Mouse (Mus musculus) c-Kit-positive CD71-positive TER-119-positive erythroid progenitor cells, embryonic 14.5 days (primary cell): ENCODE data around the gene Milr1.
"Not testable (repeated sequence)": the region's sequence is repeated elsewhere in the genome, so short reads cannot be mapped to it uniquely, and the experiment has no call there.

ENCODE experiments used
- DNase-seq: peaks from one replicate; pipeline ENCODE4 v3.0.0-alpha.2; 2013; ENCODE audit warnings: low spot score

The Milr1 gene

DNA sequence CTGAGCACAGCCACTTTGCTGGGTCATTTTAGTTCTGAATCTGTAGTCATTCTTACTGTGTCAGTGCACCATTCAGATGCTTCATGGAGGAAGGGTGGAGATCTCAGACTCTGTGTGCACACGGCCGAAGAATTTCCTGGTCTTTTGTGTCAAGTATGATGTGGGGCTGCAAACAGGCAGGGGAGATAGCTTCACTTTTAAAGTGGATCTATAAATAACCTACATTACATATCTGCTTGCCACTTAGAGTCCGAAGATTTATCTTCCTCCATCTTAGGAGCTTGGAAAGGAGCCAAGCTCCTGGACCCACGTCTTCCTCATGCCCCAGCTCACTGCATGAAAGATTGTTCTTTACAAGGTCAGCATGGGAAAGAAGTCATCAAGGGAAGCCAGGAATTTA, 20.3 kb upstream of the Milr1 start:
- DNase-seq, result no peak

DNA sequence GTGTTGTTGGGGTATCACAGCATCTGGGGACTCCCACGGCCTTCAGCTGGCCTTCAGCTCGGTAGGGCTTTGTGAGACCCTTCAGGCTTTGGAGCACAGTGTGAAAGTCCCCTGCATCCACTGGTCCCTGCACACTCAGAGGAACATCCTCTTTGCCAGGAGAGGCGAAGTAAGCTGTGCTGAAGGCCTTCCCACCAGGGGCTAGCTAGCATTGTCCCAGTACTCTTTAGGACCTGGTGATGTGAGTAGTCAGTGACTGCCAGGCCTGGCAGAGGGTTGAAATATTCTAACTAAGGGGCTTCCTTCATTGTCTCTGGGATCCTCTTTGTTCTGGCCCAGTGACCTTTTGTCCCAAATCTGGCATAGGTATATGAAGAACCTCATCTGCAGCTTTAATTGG, 14.4 kb upstream of the Milr1 start:
- DNase-seq, result no peak

DNA sequence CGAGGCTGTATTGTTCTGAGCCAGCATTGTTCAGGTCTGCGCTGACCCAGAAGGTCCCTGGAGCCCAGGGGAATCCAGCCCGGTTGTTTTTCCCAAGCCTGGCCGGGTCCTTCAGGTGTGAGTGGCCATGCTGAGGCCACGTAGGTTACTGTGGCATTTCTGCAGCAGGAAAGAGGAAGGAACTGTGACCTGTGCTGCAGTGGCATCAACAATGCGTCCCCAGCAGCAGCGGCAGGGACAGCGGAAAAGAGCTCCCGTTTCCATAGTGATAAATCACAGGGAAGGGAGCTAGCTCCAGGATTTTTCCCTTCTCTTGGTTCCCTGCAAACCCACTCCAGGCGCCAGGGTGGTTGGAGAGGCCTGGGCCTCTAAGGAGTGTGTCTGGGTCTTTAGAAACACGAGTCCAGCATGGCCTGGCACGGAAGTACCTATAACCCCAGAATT, 13.8 kb upstream of the Milr1 start:
- DNase-seq, result no peak

DNA sequence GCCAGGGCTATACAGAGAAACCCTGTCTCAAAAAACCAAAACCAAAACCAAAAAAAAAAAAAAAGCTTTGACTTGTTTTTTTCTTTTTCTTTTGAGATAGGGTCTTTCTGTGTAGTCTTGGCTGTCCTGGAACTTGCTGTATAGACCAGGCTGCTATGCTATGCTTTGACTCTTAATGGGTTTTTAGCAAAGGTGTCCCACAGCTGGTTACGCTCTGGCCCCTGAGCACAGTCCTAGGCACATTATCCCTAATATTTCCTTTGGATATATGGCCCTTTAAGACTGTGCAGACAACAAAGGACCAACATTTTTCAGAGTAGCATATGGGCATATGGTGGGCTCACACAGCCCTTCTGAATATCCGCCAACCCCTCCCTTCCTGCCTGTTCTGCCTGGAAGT, 11.9 kb upstream of the Milr1 start:
- DNase-seq, result no peak

DNA sequence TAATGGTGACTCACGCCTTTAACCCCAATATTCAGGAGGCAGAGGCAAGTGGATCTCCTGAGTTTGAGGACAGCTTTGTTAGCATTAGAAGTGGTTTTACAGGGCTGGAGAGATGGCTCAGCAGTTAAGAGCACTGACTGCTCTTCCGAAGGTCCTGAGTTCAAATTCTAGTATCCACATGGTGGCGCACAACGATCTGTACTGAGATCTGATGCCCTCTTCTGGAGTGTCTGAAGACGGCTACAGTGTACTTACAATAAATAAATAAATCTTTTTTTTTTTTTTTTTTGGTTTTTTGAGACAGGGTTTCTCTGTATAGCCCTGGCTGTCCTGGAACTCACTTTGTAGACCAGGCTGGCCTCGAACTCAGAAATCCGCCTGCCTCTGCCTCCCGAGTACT, 10.3 kb upstream of the Milr1 start:
- DNase-seq, result not testable (repeated sequence)

DNA sequence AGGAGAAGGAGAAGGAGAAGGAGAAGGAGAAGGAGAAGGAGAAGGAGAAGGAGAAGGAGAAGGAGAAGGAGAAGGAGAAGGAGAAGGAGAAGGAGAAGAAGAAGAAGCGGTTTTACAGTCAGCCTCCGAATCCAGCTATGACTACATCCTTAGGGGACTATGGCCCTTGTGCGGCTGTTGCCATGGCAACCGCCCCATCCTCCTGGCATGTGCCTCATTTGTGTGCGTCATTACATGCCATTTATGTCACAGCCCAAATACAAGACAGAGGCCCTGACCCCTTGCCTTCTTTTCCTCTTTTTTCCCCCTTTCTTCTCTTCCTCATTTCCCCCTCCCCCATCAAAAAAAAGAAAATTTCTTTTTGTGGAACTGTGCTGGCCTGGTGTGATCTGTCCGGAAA, 9.8 kb upstream of the Milr1 start:
- DNase-seq, result no peak

DNA sequence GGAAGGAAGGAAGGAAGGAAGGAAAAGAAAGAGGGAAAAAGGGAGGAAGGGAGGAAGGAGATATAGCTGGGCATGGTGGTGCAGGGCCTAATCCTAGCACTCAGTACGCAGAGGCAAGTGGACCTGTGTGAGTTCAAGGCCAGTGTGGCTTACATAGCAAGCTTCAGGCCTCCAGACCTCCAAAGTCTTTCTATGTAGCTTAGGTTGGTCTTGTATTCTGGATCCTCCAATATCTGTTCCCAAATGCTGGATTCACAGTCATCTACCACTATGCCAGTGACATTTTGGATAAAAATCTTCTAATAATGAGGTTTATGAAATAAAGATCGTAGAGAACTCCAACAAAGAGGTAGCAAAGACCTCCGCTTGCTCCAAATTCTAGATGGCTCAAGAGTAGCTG, 9.2 kb upstream of the Milr1 start:
- DNase-seq, result no peak

DNA sequence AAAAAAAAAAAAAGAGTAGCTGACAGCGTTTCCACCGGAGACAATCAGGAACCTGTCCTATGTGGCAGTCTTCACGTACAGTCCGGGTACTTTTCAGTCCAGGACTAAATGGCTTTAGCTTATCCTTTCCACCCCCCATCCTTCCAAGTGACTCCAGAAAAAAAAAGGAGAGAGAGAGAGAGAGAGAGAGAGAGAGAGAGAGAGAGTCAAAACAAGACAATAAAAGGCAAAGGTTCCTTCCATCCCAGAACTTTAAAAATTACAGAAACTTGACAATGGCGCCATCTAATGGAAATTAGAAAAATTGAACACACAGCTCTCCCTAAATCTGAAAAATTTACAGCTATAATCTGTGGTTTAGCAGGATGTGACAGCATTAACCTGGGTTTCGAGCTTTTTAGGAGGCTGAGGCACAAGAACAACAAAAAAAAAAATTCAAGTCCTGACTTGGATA, 8.6 kb upstream of the Milr1 start:
- no peak for DNase-seq

DNA sequence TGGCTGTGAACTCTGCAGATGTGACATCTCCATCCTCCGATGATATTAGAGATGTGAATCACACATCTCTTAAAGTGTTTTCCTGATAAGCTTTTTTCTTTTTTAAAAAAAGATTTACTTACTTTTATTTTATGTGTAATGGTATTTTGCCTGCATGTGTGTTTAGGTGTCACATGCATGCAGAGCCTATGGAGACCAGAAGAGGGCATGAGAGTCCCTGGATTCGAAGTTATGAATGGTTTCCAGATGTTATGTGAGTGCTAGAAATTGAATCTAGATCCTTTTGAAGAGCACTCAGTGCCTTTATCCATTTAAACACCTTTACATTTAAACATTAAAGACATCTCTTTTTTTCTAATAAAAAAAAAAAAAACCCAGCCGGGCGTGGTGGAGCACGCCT, 6.1 kb upstream of the Milr1 start:
- no peak for DNase-seq

DNA sequence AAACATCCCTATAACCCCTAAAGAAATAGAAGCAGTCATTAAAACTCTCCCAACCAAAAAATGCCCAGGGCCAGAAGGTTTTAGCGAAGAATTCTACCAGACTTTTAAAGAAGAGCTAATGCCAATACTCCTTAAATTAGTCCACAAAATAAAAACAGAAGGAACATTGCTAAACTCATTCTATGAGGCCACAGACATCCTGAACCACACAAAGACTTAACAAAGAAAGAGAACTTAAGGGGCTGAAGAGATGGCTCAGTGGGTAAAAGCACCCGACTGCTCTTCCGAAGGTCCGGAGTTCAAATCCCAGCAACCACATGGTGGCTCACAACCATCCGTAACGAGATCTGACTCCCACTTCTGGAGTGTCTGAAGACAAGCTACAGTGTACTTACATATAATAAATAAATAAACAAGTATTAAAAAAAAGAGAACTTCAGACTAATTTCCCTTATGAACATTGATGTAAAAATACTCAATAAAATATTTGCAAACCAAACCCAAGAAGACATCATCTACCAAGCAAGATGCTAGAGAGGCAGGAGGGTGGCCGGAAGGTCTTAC, 1.4 kb upstream of the Milr1 start:
- not testable (repeated sequence) for DNase-seq

DNA sequence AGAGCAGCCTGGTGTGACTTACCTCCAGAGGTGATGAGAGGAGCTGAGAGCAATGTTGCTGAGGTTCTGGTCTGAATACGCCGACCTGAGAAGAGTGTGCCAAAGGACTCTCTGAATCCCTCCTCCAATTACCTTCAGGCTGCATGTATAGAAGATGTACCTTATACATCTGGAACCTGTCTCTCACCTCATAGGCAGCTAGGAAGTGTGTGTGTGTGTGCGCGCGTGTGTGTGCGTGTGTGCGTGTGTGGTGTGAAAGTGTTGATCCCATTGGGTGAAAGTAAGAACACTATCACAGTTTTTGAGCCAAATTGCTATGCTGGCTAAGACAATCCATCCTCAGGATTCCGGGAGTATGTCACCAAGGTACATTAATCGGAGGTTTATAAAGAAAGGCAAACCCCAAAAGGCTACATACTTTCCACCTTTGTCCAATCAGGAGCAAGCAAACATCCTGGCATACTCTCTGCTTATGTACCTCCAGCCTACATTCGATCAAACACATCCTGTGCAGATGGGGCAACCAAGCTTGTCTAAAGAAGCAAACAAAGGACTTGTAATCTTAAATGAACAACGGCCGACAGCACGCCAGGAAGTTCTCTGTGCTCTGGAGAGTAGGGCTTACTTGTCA, 790 bp upstream of the Milr1 start, which contains the start of gene Pecam1:
TSS of gene Pecam1 (minus strand) at position 508 of the 631 bp plus-strand sequence.
- DNase-seq, result no peak

DNA sequence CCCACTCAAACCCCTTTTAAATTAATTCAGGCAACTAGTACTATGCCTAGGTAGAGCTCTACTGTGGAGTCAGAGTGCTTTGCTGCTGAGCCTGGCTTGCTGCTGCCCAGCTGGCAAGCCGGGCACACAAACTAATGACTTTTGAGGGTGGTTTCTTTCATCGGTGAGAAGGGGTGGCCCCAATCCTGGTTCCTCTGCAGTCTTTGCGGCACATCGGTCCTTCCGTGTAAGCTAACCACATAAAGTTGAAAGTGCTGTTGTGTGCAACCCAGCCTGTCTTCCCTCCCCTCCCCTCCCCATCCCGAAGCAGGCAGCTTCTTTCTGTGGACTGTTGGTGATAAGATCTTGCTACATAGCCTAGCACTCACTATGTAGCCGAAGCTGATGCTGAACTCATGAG, 1.1 kb downstream of the Milr1 start:
- no peak for DNase-seq

DNA sequence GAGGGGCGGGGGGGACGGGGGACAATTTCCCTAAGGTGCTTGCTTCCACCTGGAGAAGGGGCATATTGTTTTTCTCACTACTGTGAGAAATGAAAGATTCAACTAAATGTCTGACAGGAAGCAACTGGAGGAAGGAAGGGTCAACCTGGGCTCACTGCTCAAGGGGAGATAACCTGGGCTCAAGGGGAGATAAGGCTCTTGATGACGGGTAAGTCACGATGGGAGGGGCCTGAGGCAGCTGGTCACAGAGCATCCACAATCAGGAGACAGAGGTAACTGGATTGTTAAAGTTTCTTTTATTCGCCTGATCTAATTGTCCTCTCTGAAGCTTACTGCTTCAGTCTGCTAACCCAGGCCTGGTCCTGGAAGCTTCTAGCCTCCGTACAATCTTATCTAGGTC, 2.3 kb downstream of the Milr1 start:
- DNase-seq, result no peak

DNA sequence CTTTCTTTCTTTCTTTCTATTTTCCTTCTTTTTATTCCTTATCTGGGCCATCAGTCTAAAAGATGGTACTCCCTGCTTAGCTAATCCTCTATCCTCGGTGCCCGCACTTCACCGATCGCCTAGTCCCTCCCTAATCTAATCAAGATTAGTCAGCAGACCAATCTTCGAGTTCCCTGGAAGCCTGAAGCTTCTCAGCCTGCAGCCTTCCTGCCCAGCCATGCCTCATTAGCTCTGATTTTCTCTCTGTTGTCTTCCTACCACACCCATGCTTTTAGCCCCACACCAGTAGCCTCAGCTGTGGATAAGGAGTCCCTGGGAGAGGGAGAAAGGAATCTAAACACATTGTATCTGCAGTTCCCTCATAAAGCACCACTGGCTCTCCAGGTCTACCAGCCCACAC, 4.6 kb downstream of the Milr1 start:
- DNase-seq, result no peak

DNA sequence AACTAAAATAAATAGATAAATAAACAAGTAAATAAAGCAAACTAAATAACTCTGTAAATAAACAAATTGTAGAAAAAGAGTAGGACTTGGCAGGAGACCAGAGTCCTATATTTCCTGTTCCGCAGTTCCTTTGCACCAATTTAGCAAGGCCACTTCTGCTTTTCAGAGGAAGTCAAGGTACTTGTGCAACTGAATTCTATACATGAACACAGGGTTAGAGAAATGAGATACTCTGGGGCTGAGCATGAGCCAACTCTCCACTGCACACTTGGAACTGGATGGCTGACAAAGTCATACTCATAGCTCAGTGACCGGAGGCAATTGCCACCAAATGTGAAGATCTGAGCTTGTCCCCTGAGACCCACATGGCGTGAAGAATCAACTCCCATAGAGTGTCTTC, 8.0 kb downstream of the Milr1 start:
- no peak for DNase-seq

DNA sequence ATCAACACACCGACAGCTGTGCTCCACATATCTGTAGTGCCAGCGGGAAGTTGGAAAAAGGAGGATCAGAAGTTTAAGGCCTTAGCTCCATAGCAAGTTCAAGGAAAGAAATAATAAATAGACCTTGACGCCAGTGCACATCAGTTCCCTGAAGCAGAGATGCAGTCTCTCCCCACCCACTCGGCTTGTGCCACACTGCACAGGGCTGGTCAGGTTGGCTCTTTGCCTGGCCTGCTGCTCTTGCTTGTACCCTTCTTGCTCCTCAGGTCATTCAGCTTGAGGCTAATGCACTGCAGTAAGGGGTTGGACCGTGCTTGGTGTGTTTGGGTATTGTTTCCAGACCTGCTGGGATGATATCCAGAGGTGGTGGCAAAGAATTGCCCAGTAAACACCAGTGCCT, 9.5 kb downstream of the Milr1 start:
- DNase-seq, result no peak

DNA sequence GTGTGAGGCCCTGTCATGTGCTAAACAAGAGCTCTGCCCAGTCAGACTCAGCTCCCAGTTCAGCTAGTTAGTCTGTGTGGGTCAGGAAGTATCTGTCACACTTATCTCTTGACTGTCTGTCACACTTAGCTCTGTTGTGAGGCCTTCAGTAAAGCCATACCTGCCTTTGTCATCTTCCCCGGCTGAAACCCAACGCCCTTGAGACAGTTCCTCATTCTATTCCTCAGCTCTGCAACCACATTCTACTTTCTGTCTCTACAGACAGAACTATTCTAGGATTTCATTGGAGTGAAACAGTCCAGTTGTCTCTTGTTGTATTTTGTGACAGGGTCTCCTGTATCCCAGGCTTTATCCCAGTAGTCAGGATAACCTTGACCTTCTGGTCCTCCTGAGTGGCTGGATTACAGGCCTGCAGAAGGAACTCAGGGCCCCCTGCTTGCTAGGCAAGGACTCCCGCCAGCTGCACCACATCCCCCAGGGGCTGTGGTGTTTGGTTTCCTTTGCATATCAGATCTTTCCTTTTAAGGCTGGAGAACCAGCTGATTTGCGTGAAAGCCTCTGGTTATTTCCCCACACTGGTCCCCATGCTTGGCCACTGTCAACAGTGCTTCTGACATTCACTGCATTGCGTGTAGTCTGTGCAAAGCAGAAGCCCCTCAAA, 11.2 kb downstream of the Milr1 start:
- DNase-seq, result no peak

DNA sequence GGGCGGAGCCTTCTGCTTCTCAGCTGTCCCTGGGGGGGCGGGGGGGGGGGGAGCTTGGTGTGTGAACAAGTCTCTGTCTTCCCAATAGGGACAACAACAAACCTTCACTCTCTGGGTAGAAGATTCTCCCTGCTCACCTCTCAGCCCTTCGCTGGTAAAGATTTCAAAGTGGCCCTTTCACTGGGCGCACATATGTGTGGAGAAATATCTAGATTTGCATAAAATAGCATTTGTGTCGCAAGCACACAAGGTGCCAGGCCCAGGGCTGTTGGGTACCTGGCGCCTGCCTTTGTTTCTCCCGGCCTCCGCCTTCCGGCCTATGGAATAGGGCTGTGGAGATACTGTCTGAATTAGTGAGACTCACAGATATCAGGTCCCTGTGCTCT, 11.8 kb downstream of the Milr1 start:
- no peak for DNase-seq

DNA sequence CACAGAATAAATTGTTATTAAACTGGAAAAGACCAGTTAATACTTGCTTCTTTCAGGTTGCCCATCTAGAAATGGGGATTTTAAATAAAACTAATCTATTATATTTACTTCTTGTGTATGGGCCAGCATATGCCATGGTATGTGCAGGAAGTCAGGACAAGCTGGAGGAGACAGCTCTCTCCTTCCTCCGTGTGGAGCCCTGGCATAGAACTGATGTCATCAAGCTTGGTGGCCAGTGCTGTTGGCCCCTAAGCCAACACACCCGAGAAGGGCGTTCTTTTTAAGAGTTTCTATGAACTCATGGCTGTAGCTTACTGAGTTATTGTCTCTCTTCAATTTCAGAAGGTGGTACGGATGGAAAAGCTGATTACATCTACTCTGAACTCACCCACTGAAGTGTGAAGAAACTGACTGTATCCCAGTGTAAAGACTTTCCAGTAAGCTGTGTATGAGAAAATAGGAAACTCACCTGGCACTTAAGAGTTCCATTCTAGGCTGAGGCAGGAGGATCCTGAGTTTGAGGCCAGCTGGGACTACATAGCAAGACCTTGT, 15.7 kb downstream of the Milr1 start:
- no peak for DNase-seq

DNA sequence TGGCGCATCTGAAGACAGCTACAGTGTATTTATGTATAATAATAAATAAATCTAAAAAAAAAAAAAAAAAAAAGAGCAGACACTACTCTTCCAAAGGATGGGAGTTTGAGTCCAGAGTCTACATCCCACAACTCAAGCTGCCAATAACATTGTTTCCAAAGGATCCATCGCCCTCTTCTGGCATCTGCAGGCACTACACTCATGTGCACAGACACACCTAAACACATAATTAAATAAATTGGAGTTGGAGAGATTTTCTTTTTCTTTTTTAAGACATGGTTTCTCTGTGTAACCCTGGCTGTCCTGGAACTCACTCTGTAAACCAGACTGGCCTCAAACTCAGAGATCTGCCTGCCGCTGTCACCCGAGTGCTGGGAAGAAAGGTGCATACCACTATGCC, 16.5 kb downstream of the Milr1 start:
- no peak for DNase-seq

DNA sequence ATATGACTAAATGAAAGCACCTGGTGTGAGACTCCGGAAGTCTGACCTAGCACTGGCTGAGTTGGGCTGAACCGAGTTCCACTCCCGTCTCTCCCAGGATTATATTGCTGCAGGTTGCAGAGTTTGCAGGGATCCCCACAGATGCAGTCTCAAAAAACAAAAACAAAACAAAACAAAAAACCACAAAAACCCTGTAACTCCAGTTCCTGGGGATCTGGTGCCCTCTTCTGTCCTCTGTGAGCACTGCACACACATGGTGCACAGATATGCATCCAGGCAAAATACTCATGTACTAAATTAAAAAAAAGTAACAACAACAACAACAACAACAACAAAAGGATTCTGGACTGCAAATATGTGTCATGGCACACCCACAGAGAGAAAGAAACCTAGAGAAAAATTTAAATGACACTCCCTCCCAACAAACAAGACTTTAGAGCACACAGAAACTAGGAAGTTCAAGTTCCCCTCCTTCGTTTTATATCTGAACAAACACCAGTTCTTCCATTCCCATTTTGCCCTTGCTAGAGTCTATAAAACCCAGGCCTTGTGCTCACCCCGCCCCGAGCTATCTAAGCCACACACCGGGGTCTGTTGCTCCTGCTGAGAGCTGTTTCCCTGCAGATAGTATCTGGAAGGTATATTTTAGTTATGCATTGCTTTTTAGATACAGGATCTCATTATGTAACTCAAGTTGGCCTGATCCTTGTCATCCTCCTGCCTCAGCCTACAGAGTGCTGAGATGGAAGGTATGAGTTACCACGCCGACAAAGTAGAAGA, 19.4 kb downstream of the Milr1 start:
- DNase-seq, result no peak

DNA sequence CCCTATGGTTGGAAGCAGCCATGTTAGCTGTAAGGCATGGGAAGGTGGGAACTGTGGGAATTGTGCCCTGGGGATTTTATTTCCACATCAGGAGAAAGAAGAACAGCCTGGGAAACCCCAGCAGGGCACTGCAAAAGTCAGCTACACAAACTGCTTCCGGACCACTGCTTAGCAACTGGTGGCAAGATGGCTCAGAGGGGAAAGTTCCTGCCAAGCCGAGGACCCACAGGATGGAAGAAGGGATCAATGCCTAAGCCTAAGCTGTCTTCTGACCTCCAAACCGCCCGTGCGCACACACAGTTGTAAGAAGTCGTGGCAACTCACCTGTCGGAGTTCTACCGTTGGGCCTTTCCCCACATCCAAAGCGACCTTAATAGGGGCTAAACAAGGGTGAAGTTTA, 22.0 kb downstream of the Milr1 start:
- no peak for DNase-seq

DNA sequence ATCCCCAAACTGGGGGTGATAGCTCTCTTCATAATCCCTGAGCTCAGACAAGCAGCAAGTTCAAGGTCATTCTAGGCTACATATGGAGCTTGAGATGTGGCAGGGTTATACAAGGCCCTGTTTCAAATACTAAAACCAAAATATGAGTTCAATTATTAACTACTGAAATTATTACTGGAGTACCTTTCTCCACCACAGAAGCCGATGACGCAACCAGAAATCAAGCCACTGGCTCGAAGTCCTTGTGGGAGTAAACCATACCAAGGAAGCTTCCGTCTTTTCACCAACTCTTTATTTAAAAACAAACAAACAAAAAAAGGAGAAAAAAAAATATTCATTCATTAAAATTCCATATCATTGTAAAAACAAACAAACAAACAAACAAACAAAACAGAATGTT, 25.9 kb downstream of the Milr1 start:
- DNase-seq, result no peak
